Mouse (Mus musculus): ENCODE measurements around the gene Ociad2.
"Not testable (repeated sequence)": the region's sequence is repeated elsewhere in the genome, so short reads cannot be mapped to it uniquely, and the experiment has no call there.

The Ociad2 gene

DNA sequence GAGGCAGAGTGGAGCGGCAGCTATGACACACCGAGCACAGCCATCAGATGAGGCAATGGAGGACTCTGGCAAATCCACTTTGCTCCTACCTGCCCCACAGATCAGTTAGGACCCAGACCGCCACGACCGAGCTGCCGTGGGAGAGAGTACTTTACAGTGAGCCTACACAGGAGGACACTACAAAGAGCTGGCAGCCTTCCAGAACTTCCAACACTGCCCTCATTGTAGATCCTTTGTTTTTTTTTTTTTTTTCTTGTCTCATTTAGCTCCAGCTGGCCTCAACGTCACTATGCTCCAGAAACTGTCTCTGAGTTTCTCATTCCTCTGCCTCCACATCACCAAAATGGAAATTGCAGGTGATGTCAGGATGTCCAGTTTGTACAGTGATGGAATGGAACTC, 12.7 kb upstream of the Ociad2 start:
- no peak for DNase-seq (ENCODE audit: low read depth)

DNA sequence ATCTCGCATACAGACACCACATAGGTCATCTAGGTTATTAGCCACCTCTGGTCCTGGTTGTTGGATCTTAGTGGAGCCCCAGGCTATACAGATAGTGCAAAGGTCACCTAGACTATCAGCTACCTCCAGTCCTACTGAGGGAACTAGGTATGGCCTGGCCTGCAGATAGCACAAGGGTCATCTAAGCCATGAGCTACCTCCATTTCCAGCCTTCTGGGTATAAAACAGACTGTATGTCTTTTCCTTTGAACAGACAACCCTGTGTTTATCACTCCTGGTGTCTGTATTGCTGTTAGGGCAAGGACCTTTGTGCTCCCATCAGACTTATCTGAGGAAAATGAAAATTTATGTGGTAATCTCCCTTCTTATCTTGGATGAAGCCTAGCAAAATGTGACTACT, 11.0 kb upstream of the Ociad2 start:
- DNase-seq (ENCODE audit: low read depth) = no peak

GRCm38 (mm10) chr5:73349514-73349913, 8.7 kb upstream of the Ociad2 start:
- no peak for DNase-seq (ENCODE audit: low read depth)

GRCm38 (mm10) chr5:73345254-73345653, 4.4 kb upstream of the Ociad2 start:
- no peak for DNase-seq (ENCODE audit: low read depth)

DNA sequence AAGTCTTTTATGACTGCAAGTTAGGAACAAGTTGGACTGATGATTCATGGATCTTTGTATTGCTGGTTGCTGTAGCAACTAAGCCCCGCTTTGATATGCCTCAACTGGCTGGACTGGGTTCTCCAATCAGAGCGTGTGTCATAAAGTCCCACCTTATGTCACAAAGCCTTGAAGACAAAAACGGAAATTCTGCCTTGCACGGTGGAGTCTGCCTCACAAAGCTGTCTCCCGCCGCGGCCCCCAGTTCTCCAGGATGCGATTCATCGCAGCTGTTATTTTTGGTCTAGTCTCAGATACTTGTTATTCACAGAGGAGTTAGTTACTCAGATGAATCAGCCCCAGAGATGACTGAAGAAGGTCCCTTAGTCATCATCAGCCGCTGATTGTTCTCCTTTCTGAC, 3.5 kb upstream of the Ociad2 start:
- peak; percentile 54 for DNase-seq (ENCODE audit: low read depth)

GRCm38 (mm10) chr5:73342701-73343355, 2.0 kb upstream of the Ociad2 start:
- no peak for DNase-seq (ENCODE audit: low read depth)

GRCm38 (mm10) chr5:73339779-73340722, 777 bp downstream of the Ociad2 start:
- DNase-seq (ENCODE audit: low read depth) = no peak

DNA sequence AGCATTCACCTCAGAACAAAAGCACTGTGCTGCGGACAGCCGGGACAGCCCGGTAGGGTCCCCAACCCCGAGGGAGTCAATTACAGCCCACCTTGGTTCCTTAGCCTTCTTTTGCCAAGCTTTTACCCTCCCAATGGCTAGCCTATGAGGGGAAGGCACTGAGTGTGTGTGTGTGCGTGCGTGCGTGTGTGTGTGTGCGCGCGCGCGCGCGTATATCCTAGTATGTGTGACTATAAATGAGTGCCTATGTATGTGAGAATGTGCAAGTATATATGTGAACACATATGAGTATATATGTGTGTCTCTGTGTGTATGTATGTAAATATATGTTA, 2.0 kb downstream of the Ociad2 start:
- no peak for DNase-seq (ENCODE audit: low read depth)

- DNase-seq (ENCODE audit: low read depth) = no peak
These were observed 2.6 kb downstream of the Ociad2 start for GRCm38 (mm10) chr5:73337961-73338831.

GRCm38 (mm10) chr5:73336448-73336847, 4.4 kb downstream of the Ociad2 start:
- DNase-seq (ENCODE audit: low read depth) = no peak

DNA sequence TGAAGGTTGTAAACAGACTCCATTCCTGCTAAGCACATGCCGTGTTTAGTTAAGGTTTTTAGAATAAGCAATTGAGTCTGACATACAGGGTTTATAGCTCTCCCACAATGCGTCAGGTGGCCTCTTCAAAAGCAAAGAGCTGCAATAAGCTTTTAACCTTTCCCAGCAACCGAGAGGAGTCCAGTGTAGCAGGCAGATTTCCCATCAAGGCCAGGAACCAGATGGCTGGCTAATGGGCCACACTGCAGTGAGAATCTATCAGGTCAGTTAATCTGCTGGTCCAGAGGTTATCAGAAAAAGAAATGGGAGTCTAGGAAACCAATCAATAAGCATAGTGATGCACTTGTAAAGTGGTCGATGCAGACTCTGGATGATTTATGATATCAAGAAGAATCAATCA, 9.8 kb downstream of the Ociad2 start:
- DNase-seq (ENCODE audit: low read depth) = no peak

- DNase-seq (ENCODE audit: low read depth) = no peak
These were observed 16.2 kb downstream of the Ociad2 start for GRCm38 (mm10) chr5:73324526-73325170.

- DNase-seq (ENCODE audit: low read depth) = peak; percentile 57
These were observed 17.2 kb downstream of the Ociad2 start for GRCm38 (mm10) chr5:73323602-73324001.

- DNase-seq (ENCODE audit: low read depth) = not testable (repeated sequence)
These were observed 18.1 kb downstream of the Ociad2 start for GRCm38 (mm10) chr5:73322684-73323083.

- DNase-seq (ENCODE audit: low read depth) = no peak
These were observed 21.5 kb downstream of the Ociad2 start for GRCm38 (mm10) chr5:73319306-73319705.

- DNase-seq (ENCODE audit: low read depth) = no peak
These were observed 26.2 kb downstream of the Ociad2 start for GRCm38 (mm10) chr5:73314654-73315053.

- DNase-seq (ENCODE audit: low read depth) = no peak
These were observed 27.2 kb downstream of the Ociad2 start for GRCm38 (mm10) chr5:73313591-73313990.

GRCm38 (mm10) chr5:73311458-73311857, 29.4 kb downstream of the Ociad2 start:
- no peak for DNase-seq (ENCODE audit: low read depth)

DNA sequence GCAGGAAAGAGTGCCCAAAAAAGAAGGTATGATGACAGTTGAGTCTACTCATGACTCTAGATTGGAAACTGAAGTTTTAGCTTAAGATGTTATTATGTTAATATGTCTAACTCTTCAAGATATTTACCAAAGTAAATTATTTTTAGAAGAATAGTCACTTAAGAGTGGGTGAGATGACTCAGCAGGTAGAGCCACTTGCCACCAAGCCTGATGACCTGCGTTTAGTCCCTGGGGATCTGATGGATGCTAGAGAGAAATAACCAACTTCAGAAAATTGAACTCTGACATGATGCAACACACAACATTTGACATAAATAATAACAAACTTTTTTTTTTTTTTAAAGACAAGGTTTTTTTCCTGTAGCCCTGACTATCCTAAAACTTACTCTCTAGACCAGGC, 30.4 kb downstream of the Ociad2 start:
- DNase-seq (ENCODE audit: low read depth) = no peak

DNA sequence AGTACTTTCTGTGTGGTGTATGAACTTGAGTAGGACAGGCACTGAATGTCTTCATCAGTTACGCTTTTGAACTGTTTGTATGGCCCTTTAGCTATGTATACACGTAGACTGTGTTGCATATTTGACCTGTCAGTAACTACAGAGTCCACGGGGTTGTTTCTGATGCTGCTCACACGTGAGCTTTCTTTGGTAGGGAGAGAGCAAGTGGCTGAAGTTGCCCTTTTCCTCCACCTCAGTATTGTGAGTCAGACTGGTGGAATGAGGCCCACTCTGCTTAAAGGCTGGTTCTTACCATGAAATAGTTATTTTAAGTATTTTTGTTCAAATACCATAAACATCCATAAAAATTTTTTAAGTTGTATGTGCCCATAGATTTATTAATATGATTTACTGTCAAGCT, 31.3 kb downstream of the Ociad2 start:
- no peak for DNase-seq (ENCODE audit: low read depth)

- no peak for DNase-seq (ENCODE audit: low read depth)
These were observed 33.5 kb downstream of the Ociad2 start for GRCm38 (mm10) chr5:73307297-73307696.

GRCm38 (mm10) chr5:73306486-73306885, 34.3 kb downstream of the Ociad2 start:
- DNase-seq (ENCODE audit: low read depth) = no peak

Data from 416B (cell line).